In the genomic region with DNA sequence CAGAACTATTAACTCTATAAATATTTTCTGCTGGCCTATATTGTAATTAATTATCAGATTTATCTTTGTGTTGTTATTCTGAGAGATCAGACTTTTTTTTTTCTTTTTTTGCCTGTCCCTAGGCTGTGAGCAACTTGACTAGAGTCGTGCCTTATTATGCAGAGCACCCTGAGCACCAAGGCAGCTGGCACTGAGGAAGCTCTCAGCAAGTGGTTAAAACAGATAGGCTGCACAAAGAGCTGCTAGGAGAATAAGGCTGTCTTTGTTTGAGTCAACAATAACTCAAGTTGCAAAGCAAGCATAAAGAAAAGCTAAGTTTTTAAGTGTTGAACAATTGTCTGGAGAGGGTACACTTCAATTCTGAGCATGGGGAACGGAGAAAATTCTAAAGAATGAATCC, we compare ENCODE assay signal across 31 mouse cellular contexts. TPM values are rescaled to one million over a fixed set of nuclear protein-coding genes. Genes with fewer than 3 reads are reported as not detected.
DNase-seq lines count a peak whose midpoint lies in the region; ATAC-seq and TF ChIP-seq lines count a peak whose summit lies in the region.
"Had no signal": no experiment of that assay in that cellular context is flagged by ENCODE, and none has a peak within 500 bp of the region (broad histone marks: within the 10 kb centered on the region; RNA-seq: fewer than 3 reads in every experiment).

No protein-coding gene starts in this region.

- ATAC-seq in frontal cortex, adult (ENCODE audit: low TSS enrichment) = peak; percentile 62; the same call in 1 of the 2 replicates
- ATAC-seq in lung, embryonic 14.5 days (ENCODE audit: insufficient read depth) = 0 out of 2 replicates have a peak, but pooled peaks have one; percentile 56
- ATAC-seq in lung, embryonic 16.5 days (ENCODE audit: low read depth) = peak; percentile 76
- peak; percentile 71 for ATAC-seq in neural tube, embryonic 12.5 days (ENCODE audit: low FRiP score, low read depth)
- ATAC-seq: activated CD4-positive, CD25-positive, alpha-beta regulatory T cell, adult 4 months; CD4-positive, CD25-positive, alpha-beta regulatory T cell, adult 4 months; forebrain, embryonic 14.5 days; Patski had no signal

- no peak overlapping the region for H3K4me3 ChIP-seq in lung, embryonic 14.5 days (ENCODE audit: low read depth, low read length)
- no peak overlapping the region for H3K4me3 ChIP-seq in lung, adult 2 months (replicated peaks; ENCODE audit: extremely low read depth, low read depth, low read length)
- H3K4me3 ChIP-seq in lung, embryonic 16.5 days (ENCODE audit: low read length) = no peak overlapping the region
- H3K4me3 ChIP-seq in neural tube, embryonic 12.5 days = no peak overlapping the region
- H3K4me3 ChIP-seq: embryonic facial prominence, embryonic 13.5 days; embryonic facial prominence, embryonic 15.5 days; erythroblast, embryonic 14.5 days; forebrain, embryonic 10.5 days; forebrain, embryonic 12.5 days had no signal

- 49% methylated on average over 2 of the region's 2 CpGs for WGBS in lung, embryonic 14.5 days
- 49% methylated on average over 2 of the region's 2 CpGs for WGBS in lung, adult 2 months
- 29% methylated on average over 2 of the region's 2 CpGs for WGBS in lung, embryonic 16.5 days
- WGBS in neural tube, embryonic 12.5 days = 18% methylated on average over 2 of the region's 2 CpGs

- no peak overlapping the region for H3K4me2 ChIP-seq in lung, embryonic 14.5 days
- H3K4me2 ChIP-seq in lung, embryonic 16.5 days (ENCODE audit: low read depth, low read length) = no peak overlapping the region
- H3K4me2 ChIP-seq in neural tube, embryonic 12.5 days (replicated peaks) = no peak overlapping the region
- H3K4me2 ChIP-seq: embryonic facial prominence, embryonic 13.5 days; embryonic facial prominence, embryonic 15.5 days; forebrain, embryonic 12.5 days had no signal

- no peak for DNase-seq in frontal cortex, postnatal 10 days (ENCODE audit: low spot score in 2 of 2)
- peak; percentile 19 for DNase-seq in lung, embryonic 14.5 days
- DNase-seq in lung, adult 2 months = no peak
- no peak for DNase-seq in lung, postnatal 36 days
- DNase-seq in neural tube, embryonic 10.5 days (ENCODE audit: extremely low spot score, low spot score) = no peak
- DNase-seq: adrenal gland, adult 8-10 months; adrenal gland, postnatal 14 days; adrenal gland, postnatal 36 days; B cell, adult 2 months; cerebellum, adult 11 months; cerebellum, adult 18-20 months; cerebellum, adult 8-10 months; cerebellum, adult 9-11 months; cerebellum, postnatal 14 days; cerebellum, postnatal 36 days; embryo, embryonic 11 days had no signal

- no peak for TF ChIP-seq CTCF in lung, embryonic 14.5 days (IDR thresholded peaks at IDR 0.05; ENCODE audit: low read depth)
- no peak for TF ChIP-seq CTCF in lung, adult 2 months (IDR thresholded peaks at IDR 0.05; ENCODE audit: insufficient read depth, low read length)

- no peaks in the 10 kb centered on the region for H3K4me1 ChIP-seq in lung, embryonic 14.5 days (ENCODE audit: insufficient read depth)
- no peaks in the 10 kb centered on the region for H3K4me1 ChIP-seq in lung, adult 2 months (ENCODE audit: control insufficient read depth, insufficient read depth, low read length)
- H3K4me1 ChIP-seq in lung, embryonic 16.5 days (replicated peaks; ENCODE audit: control insufficient read depth, insufficient read depth, low read length) = no peaks in the 10 kb centered on the region; the same call in 1 of the 2 replicates
- H3K4me1 ChIP-seq in neural tube, embryonic 12.5 days = no peaks in the 10 kb centered on the region
- H3K4me1 ChIP-seq: embryonic facial prominence, embryonic 13.5 days; embryonic facial prominence, embryonic 15.5 days; forebrain, embryonic 10.5 days; forebrain, embryonic 12.5 days had no signal

- H3K36me3 ChIP-seq in lung, embryonic 14.5 days (ENCODE audit: insufficient read depth) = no peaks in the 10 kb centered on the region
- no peaks in the 10 kb centered on the region for H3K36me3 ChIP-seq in lung, embryonic 16.5 days (ENCODE audit: control insufficient read depth, insufficient read depth, low read length)
- H3K36me3 ChIP-seq in neural tube, embryonic 12.5 days = no peaks in the 10 kb centered on the region
- H3K36me3 ChIP-seq: embryonic facial prominence, embryonic 13.5 days; embryonic facial prominence, embryonic 15.5 days; forebrain, embryonic 10.5 days; forebrain, embryonic 12.5 days; G1E had no signal

- H3K9ac ChIP-seq in lung, embryonic 14.5 days = no peak overlapping the region
- no peak overlapping the region for H3K9ac ChIP-seq in lung, embryonic 16.5 days (ENCODE audit: low read length)
- no peak overlapping the region for H3K9ac ChIP-seq in neural tube, embryonic 12.5 days
- H3K9ac ChIP-seq: embryonic facial prominence, embryonic 13.5 days; embryonic facial prominence, embryonic 15.5 days; forebrain, embryonic 12.5 days had no signal

- H3K27me3 ChIP-seq in lung, embryonic 14.5 days (ENCODE audit: insufficient read depth, low read length) = no peaks in the 10 kb centered on the region
- H3K27me3 ChIP-seq in lung, embryonic 16.5 days (ENCODE audit: control insufficient read depth, insufficient read depth, low read depth, low read length) = no peaks in the 10 kb centered on the region
- H3K27me3 ChIP-seq in neural tube, embryonic 12.5 days (replicated peaks) = no peaks in the 10 kb centered on the region
- H3K27me3 ChIP-seq: CH12.LX; embryonic facial prominence, embryonic 13.5 days; embryonic facial prominence, embryonic 15.5 days; forebrain, embryonic 12.5 days had no signal

- no peak for TF ChIP-seq POLR2A in lung, adult 2 months (IDR thresholded peaks at IDR 0.05; ENCODE audit: borderline replicate concordance, extremely low read depth, low read depth, low read length)

- H3K9me3 ChIP-seq in lung, embryonic 14.5 days (ENCODE audit: low read depth, low read length) = no peaks in the 10 kb centered on the region
- H3K9me3 ChIP-seq in lung, embryonic 16.5 days (ENCODE audit: control insufficient read depth, low read length) = no peaks in the 10 kb centered on the region
- no peaks in the 10 kb centered on the region for H3K9me3 ChIP-seq in neural tube, embryonic 12.5 days
- H3K9me3 ChIP-seq: embryonic facial prominence, embryonic 13.5 days; embryonic facial prominence, embryonic 15.5 days; forebrain, embryonic 10.5 days; forebrain, embryonic 12.5 days; G1E had no signal

- H3K27ac ChIP-seq in lung, embryonic 14.5 days (ENCODE audit: low read depth) = no peak overlapping the region
- H3K27ac ChIP-seq in lung, embryonic 16.5 days (ENCODE audit: low read length) = 0 out of 2 replicates have a peak overlapping the region, but pooled peaks have one; percentile 31
- no peak overlapping the region for H3K27ac ChIP-seq in neural tube, embryonic 12.5 days
- H3K27ac ChIP-seq: embryonic facial prominence, embryonic 13.5 days; embryonic facial prominence, embryonic 15.5 days; forebrain, embryonic 10.5 days; forebrain, embryonic 12.5 days had no signal

RNA-seq across cellular contexts. Expression of gene Il1rap, which starts 19.8 kb away (rescaled TPM):
- 14.0 TPM in 2 replicates for polyA plus RNA-seq in lung, embryonic 14.5 days (2014; fragmentation: Nextera tagmentation; extraction: Ambion mirVana)
- polyA plus RNA-seq in lung, adult 2 months (2012; rRNA removed) = 4.6 and 7.1 TPM in 2 replicates
- polyA plus RNA-seq in lung, embryonic 16.5 days (2015; fragmentation: Nextera tagmentation; extraction: Ambion mirVana) = 14.5 and 16.1 TPM in 2 replicates
- 7.6 and 8.1 TPM in 2 replicates for polyA plus RNA-seq in neural tube, embryonic 12.5 days (2016; fragmentation: Nextera tagmentation; extraction: Ambion mirVana)

RNA-seq across cellular contexts. Expression of gene Tmem207, which starts 35.2 kb away (rescaled TPM):
- not detected in 2 replicates for polyA plus RNA-seq in lung, embryonic 14.5 days (2014; fragmentation: Nextera tagmentation; extraction: Ambion mirVana)
- not detected in 2 replicates for polyA plus RNA-seq in lung, adult 2 months (2012; rRNA removed)
- polyA plus RNA-seq in lung, embryonic 16.5 days (2015; fragmentation: Nextera tagmentation; extraction: Ambion mirVana) = not detected in 2 replicates
- 0.09 TPM in 1 of 2 replicates, not detected in the other for polyA plus RNA-seq in neural tube, embryonic 12.5 days (2016; fragmentation: Nextera tagmentation; extraction: Ambion mirVana)
- polyA plus RNA-seq: activated CD4-positive, CD25-positive, alpha-beta regulatory T cell, adult 4 months; CD4-positive, CD25-positive, alpha-beta regulatory T cell, adult 4 months; embryonic facial prominence, embryonic 11.5 days; embryonic facial prominence, embryonic 13.5 days; embryonic facial prominence, embryonic 15.5 days; erythroblast, embryonic 14.5 days; forebrain, embryonic 10.5 days; forebrain, embryonic 14.5 days; G1E; Patski had no signal
